Mouse (Mus musculus) right cerebral cortex, adult 18-20 months (tissue): ENCODE measurements around the gene Endou.
"Not testable (repeated sequence)": the region's sequence is repeated elsewhere in the genome, so short reads cannot be mapped to it uniquely, and the experiment has no call there.

ENCODE experiments used
- DNase-seq: peaks from one replicate; pipeline ENCODE4 v3.0.0; 2022; ENCODE audit warnings: mixed read lengths

The Endou gene

DNA sequence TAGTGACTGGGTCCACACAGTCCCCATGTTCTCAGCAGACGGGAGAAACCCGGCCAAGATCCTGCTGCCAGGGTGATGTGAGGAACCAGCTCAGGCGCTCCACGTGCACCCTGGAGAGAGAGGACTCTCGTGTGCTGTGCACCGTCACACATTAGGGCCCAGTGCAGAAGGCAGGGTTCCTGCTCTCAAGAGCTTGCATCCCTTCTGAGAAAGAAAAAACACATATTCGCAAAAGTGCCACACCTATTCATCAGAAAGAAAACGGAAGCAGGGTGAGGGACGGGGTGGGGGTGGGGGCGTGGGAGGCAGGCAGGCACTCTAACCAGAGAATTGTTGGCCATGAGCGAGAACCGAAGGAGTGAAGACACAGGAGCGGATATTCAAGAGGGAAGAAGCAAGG lies 55.2 kb downstream of the Endou start:
- DNase-seq, result no peak

DNA sequence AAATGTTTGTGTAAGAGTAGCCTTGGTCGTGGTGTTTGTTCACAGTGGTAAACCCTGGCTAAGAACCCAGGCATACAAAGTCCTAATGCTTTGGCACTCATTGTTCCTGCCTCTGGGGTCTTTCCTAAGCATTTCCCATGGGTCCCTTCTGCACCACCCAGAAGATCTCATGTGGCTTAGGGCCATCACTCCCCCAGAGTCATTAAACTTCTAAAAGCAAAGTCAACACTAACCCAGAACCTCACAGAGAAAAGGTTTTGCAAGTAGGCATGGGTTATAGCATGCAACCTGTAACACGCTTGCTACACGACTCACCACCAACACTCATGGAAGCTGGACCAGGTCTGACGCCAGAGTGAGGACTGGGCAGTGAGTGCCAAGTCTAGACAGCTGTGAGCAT lies 56.7 kb downstream of the Endou start:
- DNase-seq, result no peak

- no peak for DNase-seq
Observed at GRCm38 (mm10) chr15:97673256-97674000, 57.7 kb downstream of the Endou start.

GRCm38 (mm10) chr15:97672211-97672765 lies 58.9 kb downstream of the Endou start:
- peak; percentile 82 for DNase-seq

DNA sequence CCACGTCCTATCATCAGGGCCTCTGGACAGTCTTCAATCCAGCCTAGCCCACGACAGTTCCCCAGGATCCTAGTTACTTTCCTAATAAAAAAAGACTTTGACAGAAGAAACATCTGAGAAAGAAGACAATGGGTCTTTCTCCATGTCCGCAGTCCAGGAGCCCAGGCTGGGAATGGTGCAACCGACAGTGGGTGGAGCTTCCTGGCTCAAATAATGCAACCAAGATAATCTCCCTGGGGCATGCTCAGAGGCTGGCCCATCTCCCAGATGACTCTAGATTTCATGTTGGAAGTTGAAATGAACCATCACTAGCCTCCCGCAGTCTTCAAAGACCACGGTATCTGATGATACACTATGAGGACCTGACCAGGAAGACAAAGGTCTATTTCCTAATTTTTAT lies 60.6 kb downstream of the Endou start:
- DNase-seq, result no peak

DNA sequence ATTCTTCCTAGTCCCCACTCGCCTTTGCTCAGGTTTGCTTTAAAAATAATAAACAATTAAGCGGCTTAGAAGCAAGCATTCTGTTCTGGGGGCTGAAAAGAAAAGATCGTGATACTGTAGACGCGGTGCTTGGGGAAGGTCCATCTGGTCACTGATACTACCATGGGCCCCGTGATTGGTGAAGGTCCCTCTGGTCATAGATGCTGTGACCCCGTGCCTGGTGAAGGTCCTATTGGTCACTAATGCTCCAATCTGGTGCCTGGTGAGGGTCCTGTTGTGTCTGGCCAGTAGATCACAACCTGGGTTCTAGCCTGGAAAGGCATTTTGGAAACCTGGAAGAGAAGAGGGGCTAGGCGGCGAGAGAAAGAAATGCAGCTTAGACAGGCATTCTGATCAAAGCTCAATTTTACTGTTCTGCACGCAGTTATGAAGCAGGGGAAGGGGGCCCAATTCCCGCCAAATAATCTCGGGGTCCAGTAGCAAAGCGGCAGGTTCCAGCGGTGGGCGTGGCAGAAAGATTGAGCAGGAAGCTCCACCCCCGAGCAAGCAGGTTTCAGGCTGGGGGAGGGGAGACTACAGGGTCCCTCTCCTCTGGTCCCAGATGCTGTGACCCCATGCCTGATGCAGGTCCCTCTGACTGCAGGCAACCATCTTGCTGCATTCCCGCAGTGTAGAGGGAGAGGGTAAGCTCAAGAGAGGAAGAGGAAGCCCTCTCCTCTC lies 62.8 kb downstream of the Endou start:
- DNase-seq, result not testable (repeated sequence)

- DNase-seq, result peak; percentile 44
Observed at GRCm38 (mm10) chr15:97667437-97667836, 63.7 kb downstream of the Endou start.

DNA sequence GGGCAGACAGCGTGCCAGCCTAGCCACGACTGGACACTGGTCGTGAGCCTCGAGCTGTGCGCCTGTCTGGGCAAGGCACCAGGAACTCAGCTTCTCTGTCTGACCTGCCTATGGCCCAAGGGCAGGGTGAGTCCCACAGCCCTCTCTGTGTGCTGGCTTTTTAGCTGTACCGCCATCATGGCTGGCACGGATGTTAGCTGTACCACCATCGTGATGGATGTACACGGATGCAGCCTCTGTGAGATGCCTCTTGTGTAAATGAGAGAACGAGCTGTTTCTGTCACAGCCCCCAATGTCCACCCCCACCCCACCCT lies 64.7 kb downstream of the Endou start:
- no peak for DNase-seq

- no peak for DNase-seq
Observed at GRCm38 (mm10) chr15:97665770-97666456, 65.2 kb downstream of the Endou start.

DNA sequence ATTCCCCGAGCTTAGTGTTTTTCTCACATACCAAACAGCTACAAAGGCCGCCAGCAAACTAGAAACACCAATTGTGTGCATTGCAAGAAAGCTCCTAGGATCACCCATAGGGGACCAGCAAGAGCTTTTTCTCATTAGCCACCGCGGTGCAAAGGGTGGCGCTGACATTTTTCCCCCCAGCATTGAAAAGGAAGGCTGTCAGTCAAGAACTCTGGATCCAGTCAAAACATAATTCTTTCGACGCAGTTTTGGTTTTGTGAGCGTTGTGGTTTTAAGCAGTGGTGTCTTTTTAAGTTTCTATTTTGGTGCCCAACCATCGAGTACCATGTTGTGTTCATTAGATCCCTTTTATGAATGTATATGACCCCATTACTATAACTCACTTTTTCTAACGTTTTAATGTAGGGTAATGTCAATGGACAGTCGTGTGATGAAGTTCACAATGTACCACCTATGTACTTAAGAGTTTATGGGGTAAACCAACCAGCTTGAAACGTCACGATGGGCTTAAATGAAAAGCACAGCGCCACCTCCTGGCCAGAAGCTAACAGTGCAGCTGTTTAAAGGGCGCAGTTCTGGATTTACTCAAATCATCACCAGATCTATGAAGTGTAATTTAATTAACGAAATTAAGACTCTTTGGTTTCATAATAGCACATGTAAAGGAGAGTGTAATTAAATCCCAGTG lies 66.0 kb downstream of the Endou start:
- DNase-seq, result no peak

DNA sequence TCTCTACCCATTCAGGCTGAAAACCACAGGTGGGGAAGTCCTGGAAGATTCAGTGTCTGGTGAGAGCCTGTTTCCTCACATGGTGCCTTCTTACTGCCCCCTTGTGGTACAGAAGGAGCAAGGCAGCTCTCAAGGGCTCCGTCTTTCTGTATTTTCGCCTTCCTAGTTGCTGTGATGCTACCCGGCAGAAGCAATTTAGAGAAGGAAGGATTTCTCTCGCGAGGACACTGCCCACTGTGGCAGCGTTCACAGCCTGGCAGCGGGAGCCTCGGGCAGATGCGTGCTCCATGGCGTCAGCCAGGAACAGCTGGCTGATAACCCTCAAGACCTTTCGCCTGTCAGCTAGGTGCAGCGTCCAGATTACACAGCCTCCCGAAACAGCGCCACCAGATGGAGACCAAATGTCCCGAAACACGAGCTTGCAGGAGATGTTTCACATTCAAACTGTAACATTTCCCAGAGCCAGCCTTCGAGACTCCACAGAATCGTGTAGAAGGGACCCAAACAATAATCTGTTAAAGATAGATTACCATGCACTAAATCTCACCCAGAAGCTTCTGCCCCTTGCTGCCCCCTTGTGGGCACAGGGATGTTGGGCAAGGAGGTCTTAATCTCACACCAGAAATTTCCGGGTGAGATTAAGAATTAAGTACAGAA lies 67.3 kb downstream of the Endou start:
- DNase-seq, result peak; percentile 71
